Mouse (Mus musculus) thymus, postnatal 14 days (tissue): ENCODE measurements around the gene Mgst2.
A peak's percentile ranks its signal among the peaks of the same experiment; 100 is the strongest.

Experiments used
- DNase-seq: peaks from one replicate; pipeline ENCODE4 v3.0.0; 2021

Mgst2 gene

DNA sequence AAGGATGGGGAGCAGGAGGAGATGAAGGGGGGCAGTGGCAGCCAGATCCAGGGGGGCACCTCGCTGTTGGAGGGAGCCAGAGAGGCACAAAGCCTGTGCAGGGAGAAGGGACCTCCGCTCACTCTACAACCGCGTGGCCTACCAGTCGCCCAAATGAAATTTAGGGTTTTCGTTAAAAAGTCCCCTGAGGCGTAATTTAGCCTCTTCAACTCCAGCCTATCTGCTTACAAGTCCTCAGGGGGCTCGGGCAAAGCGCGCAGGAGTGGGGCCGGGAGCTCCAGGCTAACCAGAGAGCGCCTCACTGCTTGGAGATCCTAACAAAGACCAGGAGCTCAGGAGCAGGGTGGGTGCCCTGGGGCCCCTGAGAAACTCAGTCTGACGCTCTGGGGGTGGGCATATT is 41.8 kb downstream of the Mgst2 start:
- DNase-seq: peak; percentile 21

DNA sequence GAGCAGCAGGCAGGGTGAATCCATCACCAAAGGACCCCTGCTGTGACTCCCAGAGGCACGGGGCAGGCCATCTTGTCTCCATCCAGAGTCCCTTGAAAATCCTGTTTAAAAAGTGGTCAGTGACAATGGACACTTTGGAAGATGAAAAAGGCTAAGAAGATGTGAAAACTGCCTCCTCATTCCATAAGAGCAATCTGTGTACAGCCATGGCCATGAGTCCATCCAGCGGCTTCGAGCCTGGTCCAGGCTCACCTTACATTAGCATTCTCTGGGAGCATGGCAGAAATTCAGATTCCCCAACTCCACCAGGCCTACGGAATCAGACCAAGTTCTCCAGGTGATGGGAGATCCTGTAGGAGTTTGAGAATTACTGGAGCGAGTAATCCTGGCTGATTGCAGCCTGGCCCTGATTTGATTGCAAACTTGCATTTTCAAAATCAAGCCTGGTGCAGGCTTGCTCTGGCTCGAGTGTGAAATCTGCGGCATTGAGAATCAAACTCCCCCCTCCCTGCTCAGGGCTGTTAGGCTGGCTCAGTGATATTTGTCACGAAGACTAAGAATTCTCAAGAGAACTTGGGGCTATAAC is 42.6 kb downstream of the Mgst2 start:
- no peak for DNase-seq

DNA sequence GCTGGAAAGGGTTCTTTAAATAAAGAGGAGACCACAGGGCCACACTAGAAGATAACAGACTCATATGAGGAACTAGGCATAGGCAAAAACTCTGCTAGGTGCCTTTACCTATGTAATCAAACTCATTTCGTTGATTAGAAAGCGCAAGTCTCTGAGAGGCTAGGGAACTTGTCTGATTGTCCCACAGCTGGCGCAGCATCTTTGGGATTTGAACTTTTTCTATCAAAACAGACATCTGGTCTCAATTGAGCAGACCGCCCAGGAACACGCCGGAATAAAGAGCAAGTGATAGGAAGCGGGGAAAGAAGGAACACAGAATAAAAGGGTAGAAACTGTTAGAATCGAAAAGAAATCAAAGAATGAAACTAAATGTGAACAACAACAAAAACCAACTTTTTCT is 43.3 kb downstream of the Mgst2 start:
- no peak for DNase-seq

DNA sequence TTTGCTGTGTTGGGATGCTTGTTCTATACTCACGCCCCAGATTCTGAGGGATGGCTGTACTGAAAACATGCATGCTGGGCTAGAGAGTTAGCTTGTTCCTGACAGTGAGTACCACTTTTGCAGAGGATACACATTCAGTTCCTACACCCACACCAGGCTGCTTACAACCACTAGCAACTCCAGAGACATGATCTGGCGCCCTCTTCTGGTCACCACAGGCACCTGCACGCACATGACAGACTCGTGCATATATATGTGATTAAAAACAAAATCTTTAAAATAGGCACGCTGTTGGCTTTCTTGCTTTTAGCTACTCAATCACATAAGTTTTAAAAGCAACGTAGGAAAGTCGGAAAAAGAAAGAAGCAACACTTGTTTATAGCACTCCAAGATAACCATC is 45.1 kb downstream of the Mgst2 start:
- peak; percentile 34 for DNase-seq

DNA sequence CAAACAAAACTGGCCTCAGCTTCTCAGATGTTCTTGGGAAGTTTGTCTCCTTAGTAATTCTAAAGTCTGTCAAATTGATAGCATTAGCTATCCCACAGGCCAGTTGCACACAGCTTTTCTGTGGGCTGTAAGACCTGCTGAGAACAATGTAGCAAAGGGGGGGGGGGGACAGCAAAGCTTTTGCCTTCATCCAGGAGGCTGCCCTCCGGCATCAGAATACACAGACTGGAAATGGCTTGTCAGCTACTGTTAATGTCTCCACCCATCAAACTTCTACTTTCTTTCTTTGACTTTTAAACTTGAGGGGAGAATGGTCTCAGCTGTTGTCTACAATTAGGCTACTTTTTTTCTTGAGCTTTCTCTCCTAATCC is 48.2 kb downstream of the Mgst2 start:
- DNase-seq: no peak

DNA sequence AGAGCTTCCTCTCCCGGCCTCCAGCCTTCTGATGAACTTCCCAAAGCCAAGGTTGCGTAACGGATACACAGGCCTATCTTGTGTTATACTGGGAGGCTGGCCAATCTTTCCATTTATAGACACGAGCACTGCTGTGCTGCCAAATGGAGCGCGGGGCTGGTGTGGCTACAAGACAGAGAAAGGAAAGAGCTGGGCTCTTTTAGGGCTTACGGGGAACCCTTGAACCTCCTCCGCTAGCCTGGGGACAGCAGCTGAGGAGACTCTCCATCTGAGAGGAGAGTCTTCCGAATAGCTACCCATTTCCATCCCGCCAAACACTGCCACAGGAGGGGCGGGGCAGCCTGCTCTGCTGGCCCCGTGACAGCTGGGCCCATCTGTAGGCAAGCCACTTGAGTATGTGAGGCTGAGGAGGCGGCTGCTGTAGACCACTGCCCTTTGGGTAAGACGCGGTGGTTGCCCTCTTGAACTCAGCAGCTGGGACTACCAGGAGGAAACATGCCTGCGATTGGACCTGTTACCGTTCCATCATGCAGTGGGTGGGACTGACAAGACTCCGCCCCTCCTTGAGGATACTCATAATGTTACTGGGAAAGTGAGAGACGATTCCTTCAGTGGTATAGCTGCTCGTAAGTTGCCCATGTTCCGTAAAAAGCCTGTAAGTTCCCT is 48.7 kb downstream of the Mgst2 start:
- peak; percentile 65 for DNase-seq

DNA sequence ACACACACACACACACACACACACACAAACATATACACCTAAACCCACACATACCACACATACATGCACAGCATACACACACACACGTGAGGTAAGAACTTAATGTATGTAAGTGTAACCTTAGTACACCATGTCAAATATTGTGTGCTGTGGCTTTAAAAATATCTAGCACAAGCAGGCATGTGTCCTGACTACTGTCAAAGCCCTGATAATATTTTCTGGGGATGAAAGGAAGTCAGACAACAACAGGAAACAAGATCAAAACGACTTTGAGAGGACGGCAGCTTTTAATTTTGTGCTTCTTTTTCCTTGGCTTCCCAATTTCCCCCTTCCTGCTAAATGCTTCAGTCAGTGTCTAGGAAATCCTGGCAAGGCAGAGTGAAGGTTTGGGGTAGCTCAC is 52.2 kb downstream of the Mgst2 start:
- no peak for DNase-seq

DNA sequence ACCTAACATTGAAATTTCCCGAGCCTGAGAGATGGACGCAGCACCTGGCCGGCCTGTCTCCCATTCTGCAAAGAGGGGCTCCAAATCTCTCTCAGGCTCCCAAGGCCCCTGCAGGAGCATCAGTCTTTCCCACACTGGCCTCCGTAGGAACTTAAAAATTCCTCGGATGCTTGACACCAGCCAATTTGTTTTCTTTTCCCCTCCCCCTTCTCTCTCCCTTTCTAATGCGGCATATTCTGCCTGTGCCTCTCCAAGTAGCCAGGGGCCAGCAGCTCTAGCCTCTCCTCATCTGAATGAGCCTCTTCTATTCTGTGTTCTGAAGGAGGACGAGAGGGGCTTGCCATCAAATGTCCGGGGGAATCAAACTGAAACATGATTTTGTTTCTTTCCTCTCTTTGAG is 53.1 kb downstream of the Mgst2 start:
- DNase-seq: no peak

DNA sequence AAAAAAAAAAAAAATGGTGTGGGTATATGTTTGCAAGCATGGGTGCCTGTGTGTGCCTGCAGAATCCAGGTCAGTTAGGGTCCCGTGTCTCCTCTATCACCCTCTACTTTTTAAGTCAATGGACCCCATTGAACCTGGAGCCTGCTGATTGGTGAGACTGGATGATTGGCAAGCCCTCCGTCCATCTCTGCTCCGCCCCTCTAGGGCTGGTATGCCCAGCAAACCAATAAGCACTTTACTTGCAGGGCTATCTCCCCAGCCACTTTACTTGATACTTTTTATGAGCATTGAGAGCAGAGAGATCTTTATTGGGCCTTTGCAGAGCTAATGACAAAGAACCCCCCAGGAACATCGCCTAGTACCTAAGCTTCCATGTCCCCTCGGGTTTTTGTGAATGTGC is 54.3 kb downstream of the Mgst2 start:
- no peak for DNase-seq

DNA sequence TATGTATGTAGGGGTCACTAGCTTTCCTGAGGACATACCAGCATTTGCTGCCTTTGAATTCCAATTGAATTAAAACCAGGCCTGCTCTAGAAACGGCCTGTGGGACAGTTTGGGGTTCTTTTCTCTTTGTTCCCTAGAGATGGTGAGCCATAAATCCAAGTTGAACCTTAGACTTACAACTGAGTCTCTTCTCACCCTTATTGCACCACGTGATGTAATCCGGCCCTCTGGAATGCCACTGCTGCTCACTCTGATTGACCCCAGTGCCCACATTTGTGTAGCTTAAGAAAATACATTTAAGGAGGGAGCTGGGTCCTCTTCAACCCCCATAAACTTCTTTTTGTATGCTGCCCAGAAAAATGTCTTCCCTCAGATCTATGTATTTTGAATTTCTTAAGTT is 57.3 kb downstream of the Mgst2 start:
- DNase-seq: no peak

DNA sequence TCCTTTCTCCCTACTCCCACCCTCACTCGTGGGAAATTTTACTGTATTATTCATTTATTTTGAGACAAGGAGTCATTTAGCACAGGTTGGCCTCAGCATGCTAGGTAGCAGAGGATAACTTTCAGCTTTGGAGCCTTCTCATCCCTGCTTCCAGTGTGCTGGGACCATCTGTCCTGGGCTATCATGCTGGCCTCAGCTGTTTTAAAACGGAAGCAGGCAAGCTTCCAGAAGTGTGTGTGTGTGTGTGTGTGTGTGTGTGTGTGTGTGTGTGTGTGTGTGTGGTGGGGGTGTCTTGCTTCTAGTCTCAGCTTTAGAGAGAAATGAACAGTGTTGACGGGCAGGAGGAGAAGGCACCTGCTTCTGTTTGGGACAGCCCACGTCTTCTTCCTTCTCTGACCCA is 57.7 kb downstream of the Mgst2 start:
- no peak for DNase-seq

DNA sequence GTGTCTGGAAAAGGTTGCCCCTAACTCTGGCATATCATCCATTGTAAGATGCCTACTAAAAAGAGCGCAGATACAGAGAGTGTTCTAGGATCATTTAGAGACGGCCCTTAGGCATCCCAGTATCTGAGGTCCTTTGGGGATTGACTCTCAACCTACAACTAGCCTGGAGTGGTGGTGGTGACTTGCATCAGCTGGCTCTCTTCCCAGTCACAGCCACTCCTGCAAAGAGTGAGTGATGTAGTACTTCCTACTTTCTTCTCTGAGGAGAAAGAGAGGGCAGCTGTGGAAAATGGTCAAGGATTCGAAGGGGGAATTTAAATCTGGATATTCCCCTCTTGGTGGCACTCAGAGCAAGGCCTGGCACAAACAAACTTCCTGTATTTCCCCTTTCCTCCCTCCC is 59.2 kb downstream of the Mgst2 start:
- DNase-seq: no peak

DNA sequence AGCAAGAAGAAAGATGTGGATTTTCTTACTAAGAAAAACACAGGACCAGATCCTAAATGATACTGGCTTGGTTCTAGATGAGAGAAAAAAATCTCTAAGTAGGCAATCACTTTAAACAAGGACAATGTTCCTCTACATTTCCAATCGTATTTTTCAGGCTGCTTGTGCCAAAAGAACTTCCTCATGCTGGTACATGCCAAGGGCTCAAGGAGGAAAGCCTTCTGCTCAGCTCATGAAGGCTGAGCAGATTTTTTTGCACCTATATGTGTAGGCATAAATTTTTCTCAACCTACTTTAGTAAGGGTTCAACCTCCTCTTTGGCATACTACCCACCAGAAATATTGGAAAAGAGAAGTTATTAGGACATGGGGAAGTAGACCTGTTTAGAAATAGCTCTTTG is 59.8 kb downstream of the Mgst2 start:
- no peak for DNase-seq

DNA sequence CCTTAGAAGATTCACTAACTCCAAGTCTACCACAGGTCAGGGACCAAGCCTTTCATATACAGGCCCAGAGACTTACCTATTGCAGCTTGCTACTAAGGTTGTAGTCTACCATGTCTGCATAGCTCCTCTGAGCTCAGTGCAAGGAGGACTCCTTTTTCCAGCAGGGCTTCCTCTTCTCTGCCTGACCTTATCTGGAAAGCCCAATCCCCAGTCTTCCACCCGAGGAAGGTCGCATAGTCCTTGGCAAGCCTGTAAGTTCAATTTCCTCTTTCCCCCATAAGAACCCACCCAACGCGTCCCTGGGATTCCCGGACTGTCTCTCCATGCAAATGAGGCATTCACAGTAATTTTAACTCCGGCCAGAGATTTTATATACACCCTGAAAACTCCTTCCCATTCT is 66.1 kb downstream of the Mgst2 start:
- DNase-seq: no peak

DNA sequence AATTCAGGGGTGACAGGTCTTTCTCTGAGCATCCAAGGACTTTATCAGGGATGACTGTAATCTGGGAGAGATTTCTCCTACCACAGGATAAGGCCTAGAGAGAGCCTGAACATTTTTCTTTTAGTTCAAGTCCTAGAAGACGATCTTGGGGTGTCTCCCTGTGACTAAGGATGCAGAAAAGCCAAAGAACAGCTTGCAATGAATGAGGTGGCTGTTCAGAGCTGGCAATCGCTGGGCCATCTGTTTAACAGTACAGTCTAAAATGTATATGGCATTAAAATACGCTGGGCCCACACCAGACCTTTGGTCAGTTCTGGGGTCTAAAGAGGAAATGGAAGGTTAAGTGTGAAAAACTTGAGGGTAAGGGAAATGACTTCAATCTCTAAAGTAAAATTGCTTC is 67.3 kb downstream of the Mgst2 start:
- no peak for DNase-seq

DNA sequence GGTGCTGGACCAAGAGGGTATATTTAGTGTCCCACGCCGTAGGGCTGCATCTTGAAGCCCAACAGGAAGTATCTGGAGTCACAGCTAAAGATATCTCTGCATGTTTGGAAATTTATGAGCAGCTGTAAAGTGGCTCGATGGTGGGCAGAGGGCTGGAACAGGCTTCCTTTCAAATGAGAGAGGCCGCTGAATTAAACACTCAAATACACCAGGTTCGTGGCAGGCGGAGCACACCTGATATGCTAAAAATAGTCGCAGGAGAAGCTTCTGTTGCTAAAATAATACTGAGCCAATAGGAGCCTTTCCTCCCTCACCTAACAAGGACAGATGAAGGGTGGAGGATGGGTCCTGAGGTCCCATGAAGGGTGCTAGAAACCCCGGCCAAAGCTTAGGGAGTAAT is 67.8 kb downstream of the Mgst2 start:
- no peak for DNase-seq

DNA sequence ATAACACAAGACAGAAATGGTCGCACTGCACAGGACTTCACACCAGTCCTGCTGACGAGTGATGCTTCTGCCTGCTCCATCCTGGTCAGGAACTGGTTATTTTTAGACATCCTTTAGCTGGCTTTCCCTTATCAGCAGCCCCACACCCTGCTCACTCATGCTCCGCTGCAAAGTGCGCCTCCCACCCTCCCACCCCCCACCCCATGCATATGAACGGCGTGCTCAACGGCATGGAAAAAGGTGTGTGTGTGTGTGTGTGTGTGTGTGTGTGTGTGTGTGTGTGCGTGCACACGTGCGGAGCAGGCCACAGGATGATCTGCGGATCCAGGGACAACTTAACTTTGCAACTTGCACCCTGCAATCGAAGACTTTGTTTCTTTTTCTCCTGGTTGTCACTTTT is 68.3 kb downstream of the Mgst2 start:
- DNase-seq: no peak

DNA sequence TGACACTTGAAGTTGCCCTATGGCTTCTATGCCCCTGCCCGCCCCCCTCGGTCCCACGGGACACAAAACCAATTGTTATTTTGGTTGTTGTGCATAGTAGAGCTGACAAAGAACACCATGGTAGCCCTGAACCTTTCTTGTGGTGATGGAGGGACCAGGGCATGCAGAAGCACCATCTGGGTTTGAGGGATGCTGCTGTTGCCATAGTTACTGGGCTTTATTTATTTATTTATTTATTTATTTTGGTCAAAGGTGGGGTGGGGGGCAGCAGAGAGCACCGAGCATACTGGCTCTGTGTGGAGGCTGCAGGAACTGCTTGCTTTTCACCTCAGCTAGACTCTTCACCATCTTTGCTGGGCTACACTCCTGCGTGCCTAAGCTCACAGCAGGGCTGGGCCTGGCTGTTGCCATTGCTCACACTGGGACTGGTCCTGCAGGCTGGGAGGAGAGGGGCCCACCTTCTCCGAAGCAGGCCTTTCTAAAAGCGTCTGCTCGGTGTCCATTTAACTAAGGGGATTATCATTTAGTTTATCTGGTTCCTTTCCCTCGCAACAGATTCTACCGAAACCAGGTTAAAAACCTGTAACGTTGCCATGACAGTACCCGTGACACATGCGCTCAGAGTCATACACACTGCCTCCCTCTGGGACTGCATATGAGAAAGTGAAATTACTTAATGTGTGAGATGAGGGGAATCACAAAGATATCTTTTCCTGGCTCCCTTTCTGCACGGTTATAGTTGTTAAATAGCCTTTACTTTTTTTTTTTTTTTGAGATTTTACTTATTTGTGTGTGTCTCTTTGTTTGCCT is 69.2 kb downstream of the Mgst2 start:
- no peak for DNase-seq

DNA sequence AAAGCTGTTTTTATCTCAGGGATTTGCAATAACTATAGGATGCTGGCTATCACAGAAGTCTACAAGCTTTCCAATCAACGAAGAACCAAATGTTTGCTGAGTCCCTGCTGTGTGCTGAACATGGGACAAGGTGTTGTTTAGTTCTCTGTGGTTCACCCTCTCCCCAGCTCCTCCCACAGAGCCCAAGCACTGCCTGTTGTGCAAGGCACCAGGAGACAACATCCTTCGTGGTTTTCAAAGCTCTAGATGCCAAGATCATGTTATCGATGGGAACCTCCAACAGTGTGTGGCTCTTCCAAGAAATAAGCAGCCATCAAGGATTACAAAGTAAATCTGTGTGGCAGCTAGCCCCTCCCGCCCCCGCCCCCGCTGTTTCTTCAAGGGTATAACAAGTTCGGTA is 70.5 kb downstream of the Mgst2 start:
- no peak for DNase-seq

DNA sequence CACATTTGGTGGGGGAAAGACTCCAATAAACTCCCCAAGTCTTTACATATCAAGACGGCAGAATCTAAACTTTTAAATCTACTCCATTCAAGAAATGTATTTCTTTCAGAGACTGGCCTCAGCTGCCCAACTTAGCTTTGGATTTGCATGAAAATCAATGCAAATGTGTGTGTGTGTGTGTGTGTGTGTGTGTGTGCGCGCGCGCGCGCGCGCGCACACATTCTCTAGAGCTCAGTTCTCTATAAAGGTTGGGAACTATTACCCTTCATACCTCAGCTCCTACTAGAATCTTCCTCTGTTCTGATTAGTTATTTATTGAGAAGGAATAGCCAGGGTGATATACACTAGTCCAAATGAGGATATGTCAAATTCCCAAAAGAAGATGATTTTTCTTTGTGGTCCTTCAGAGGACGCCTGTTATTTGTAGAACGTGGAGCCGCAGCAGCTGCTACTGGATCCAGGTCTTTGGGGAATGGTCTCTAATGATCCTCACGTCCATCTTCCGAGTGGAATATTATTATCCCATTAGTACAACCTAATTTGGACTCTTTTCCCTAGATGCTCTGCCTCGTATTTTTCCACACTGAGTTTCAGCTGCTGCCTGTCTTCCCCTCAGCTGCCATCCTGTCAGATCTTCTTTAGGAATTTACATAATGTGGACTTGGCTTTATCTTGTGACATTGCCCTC is 71.9 kb downstream of the Mgst2 start:
- no peak for DNase-seq
